Mouse (Mus musculus) lung, adult 18-20 months (tissue): ENCODE results near the gene Pdzd3.

Experiments used
- DNase-seq, 2 experiments: peaks; one replicate each; pipeline ENCODE4 v3.0.0; 2022; ENCODE audit warnings: mixed read lengths in 2 of 2

Pdzd3 gene

GRCm38 (mm10) chr9:44249181-44250146 is 1.8 kb downstream of the Pdzd3 start:
- peak; percentile 57 to 64 for DNase-seq

GRCm38 (mm10) chr9:44247907-44248306 is 3.4 kb downstream of the Pdzd3 start:
- DNase-seq: no peak

- DNase-seq: no peak
Observed at GRCm38 (mm10) chr9:44243621-44244020, 7.7 kb downstream of the Pdzd3 start.

GRCm38 (mm10) chr9:44241418-44241817 is 9.9 kb downstream of the Pdzd3 start:
- DNase-seq: no peak

- peak in 1 of 2 experiments; percentile 21 for DNase-seq
Observed at GRCm38 (mm10) chr9:44240911-44241310, 10.4 kb downstream of the Pdzd3 start.

GRCm38 (mm10) chr9:44240399-44240798 is 10.9 kb downstream of the Pdzd3 start, which contains the start of gene Ccdc153:
Gene Ccdc153, plus strand, starts transcription at chr9:44240676.
- DNase-seq: peak in 1 of 2 experiments; percentile 43

GRCm38 (mm10) chr9:44239447-44239846 is 11.8 kb downstream of the Pdzd3 start:
- DNase-seq: peak in 1 of 2 experiments; percentile 39

GRCm38 (mm10) chr9:44238501-44239190 is 12.6 kb downstream of the Pdzd3 start:
- no peak for DNase-seq

GRCm38 (mm10) chr9:44237128-44237527 is 14.1 kb downstream of the Pdzd3 start:
- DNase-seq: no peak

GRCm38 (mm10) chr9:44236601-44237000 is 14.7 kb downstream of the Pdzd3 start:
- no peak for DNase-seq

GRCm38 (mm10) chr9:44234479-44235427 is 16.5 kb downstream of the Pdzd3 start:
- DNase-seq: peak; percentile 77 to 79

- DNase-seq: peak; percentile 98
Observed at GRCm38 (mm10) chr9:44233802-44234478, 17.3 kb downstream of the Pdzd3 start, which contains the start of gene Cbl. Gene Cbl, minus strand, starts transcription at chr9:44234049.

GRCm38 (mm10) chr9:44233021-44233801 is 18.1 kb downstream of the Pdzd3 start:
- peak in 1 of 2 experiments; percentile 22 for DNase-seq

- no peak for DNase-seq
Observed at GRCm38 (mm10) chr9:44231609-44232008, 19.7 kb downstream of the Pdzd3 start.

GRCm38 (mm10) chr9:44225993-44226392 is 25.3 kb downstream of the Pdzd3 start:
- no peak for DNase-seq

GRCm38 (mm10) chr9:44213538-44213937 is 37.7 kb downstream of the Pdzd3 start:
- no peak for DNase-seq

- DNase-seq: no peak
Observed at GRCm38 (mm10) chr9:44212406-44212805, 38.9 kb downstream of the Pdzd3 start.

GRCm38 (mm10) chr9:44209416-44209815 is 41.9 kb downstream of the Pdzd3 start:
- DNase-seq: no peak

- no peak for DNase-seq
Observed at GRCm38 (mm10) chr9:44207840-44208239, 43.4 kb downstream of the Pdzd3 start.

GRCm38 (mm10) chr9:44200458-44200857 is 50.8 kb downstream of the Pdzd3 start:
- no peak for DNase-seq

GRCm38 (mm10) chr9:44199580-44199979 is 51.7 kb downstream of the Pdzd3 start:
- DNase-seq: peak; percentile 34 to 66
